Comparison of ENCODE assay signal across 9 mouse cellular contexts in the genomic region with DNA sequence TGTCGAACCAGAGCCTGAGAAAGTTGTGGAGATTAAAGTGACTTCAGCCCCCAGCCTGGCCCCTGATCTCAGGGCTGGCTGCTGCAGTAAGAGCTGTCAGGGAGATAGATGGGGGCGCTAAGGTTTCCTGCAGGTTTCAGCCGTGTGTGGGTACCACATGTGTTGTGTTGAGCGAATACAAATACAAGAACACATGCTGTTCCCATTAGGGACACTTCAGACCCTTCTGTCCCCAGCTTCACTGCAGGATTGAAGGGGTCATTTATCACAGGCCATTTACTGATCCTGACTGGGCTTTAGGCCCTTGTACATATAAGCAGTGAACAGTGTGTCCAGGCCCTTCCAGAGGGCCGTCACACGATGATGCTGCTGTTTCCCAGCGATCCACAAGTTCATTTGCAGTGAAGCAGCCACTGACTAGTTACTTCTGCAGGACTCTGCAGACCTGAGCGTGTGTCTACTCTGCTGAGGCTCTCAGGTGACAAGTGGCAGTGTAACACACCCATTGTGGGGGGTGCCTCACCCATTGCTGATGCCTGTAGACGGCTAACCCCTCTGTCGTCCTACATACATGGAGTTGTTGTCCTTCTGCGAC.
DNase-seq lines count a peak whose midpoint lies in the region; ATAC-seq and TF ChIP-seq lines count a peak whose summit lies in the region.
"Had no signal": no experiment of that assay in that cellular context is flagged by ENCODE, and none has a peak within 500 bp of the region (broad histone marks: within the 10 kb centered on the region; RNA-seq: fewer than 3 reads in every experiment).

No protein-coding gene starts in this region.

- no peaks in the 10 kb centered on the region for H3K36me3 ChIP-seq in kidney, postnatal 0 days (ENCODE audit: insufficient read depth, low read length)
- H3K36me3 ChIP-seq in embryonic facial prominence, embryonic 13.5 days, result no peaks in the 10 kb centered on the region
- no peaks in the 10 kb centered on the region for H3K36me3 ChIP-seq in hindbrain, embryonic 16.5 days (ENCODE audit: control insufficient read depth, insufficient read depth, low read length)
- H3K36me3 ChIP-seq in neural tube, embryonic 12.5 days, result no peaks in the 10 kb centered on the region

- peak overlapping the region; percentile 70 for H3K27ac ChIP-seq in kidney, postnatal 0 days
- H3K27ac ChIP-seq in embryonic facial prominence, embryonic 13.5 days, result peak overlapping the region; percentile 40; the same call in 1 of the 2 replicates
- H3K27ac ChIP-seq in hindbrain, embryonic 16.5 days (ENCODE audit: low read depth, low read length), result peak overlapping the region; percentile 19; the same call in 1 of the 2 replicates
- no peak overlapping the region for H3K27ac ChIP-seq in neural tube, embryonic 12.5 days

- 20% methylated on average over 11 of the region's 11 CpGs for WGBS in kidney, postnatal 0 days
- WGBS in embryonic facial prominence, embryonic 13.5 days, result 33% methylated on average over 11 of the region's 11 CpGs
- WGBS in hindbrain, embryonic 16.5 days, result 37% methylated on average over 11 of the region's 11 CpGs
- 23% methylated on average over 11 of the region's 11 CpGs for WGBS in neural tube, embryonic 12.5 days

- no peak overlapping the region for H3K4me3 ChIP-seq in kidney, postnatal 0 days (replicated peaks; ENCODE audit: low read depth, low read length)
- H3K4me3 ChIP-seq in embryonic facial prominence, embryonic 13.5 days, result no peak overlapping the region
- H3K4me3 ChIP-seq in hindbrain, embryonic 16.5 days (ENCODE audit: low read length), result no peak overlapping the region
- H3K4me3 ChIP-seq in neural tube, embryonic 12.5 days, result no peak overlapping the region

- H3K4me1 ChIP-seq in kidney, postnatal 0 days (replicated peaks; ENCODE audit: insufficient read depth, low read length), result peaks cover 32% of the 10 kb centered on the region
- H3K4me1 ChIP-seq in embryonic facial prominence, embryonic 13.5 days, result peaks cover 54% of the 10 kb centered on the region
- H3K4me1 ChIP-seq in hindbrain, embryonic 16.5 days (ENCODE audit: control insufficient read depth, insufficient read depth, low read depth, low read length), result peaks cover 44% of the 10 kb centered on the region
- H3K4me1 ChIP-seq in neural tube, embryonic 12.5 days, result peaks cover 53% of the 10 kb centered on the region

- H3K9ac ChIP-seq in kidney, postnatal 0 days (ENCODE audit: low read depth, low read length), result no peak overlapping the region
- H3K9ac ChIP-seq in embryonic facial prominence, embryonic 13.5 days, result no peak overlapping the region
- H3K9ac ChIP-seq in hindbrain, embryonic 16.5 days (ENCODE audit: low read depth, low read length), result peak overlapping the region; percentile 32; the same call in 1 of the 2 replicates
- H3K9ac ChIP-seq in neural tube, embryonic 12.5 days, result no peak overlapping the region

- no peaks in the 10 kb centered on the region for H3K9me3 ChIP-seq in kidney, postnatal 0 days (replicated peaks; ENCODE audit: low read length)
- H3K9me3 ChIP-seq in embryonic facial prominence, embryonic 13.5 days, result no peaks in the 10 kb centered on the region
- H3K9me3 ChIP-seq in hindbrain, embryonic 16.5 days (ENCODE audit: control insufficient read depth, low read length), result no peaks in the 10 kb centered on the region
- no peaks in the 10 kb centered on the region for H3K9me3 ChIP-seq in neural tube, embryonic 12.5 days

- no peaks in the 10 kb centered on the region for H3K27me3 ChIP-seq in kidney, postnatal 0 days (ENCODE audit: insufficient read depth, low read length)
- H3K27me3 ChIP-seq in embryonic facial prominence, embryonic 13.5 days, result no peaks in the 10 kb centered on the region
- no peaks in the 10 kb centered on the region for H3K27me3 ChIP-seq in hindbrain, embryonic 16.5 days (replicated peaks; ENCODE audit: control insufficient read depth, insufficient read depth, low read length)
- no peaks in the 10 kb centered on the region for H3K27me3 ChIP-seq in neural tube, embryonic 12.5 days (replicated peaks)

- no peak for ATAC-seq in kidney, postnatal 0 days (replicated peaks; ENCODE audit: low FRiP score, low read depth)
- no peak for ATAC-seq in embryonic facial prominence, embryonic 13.5 days (ENCODE audit: insufficient number of reproducible peaks, insufficient read depth, low FRiP score, low TSS enrichment, low read depth)
- peak; percentile 60 for ATAC-seq in hindbrain, embryonic 16.5 days
- ATAC-seq in neural tube, embryonic 12.5 days (ENCODE audit: low FRiP score, low read depth), result peak; percentile 64
- ATAC-seq: inflammation-experienced regulatory T-cells, adult 6 months had no signal

- no peak overlapping the region for H3K4me2 ChIP-seq in kidney, postnatal 0 days (ENCODE audit: low read length)
- peak overlapping the region; percentile 32; the same call in 1 of the 2 replicates for H3K4me2 ChIP-seq in embryonic facial prominence, embryonic 13.5 days
- H3K4me2 ChIP-seq in hindbrain, embryonic 16.5 days (ENCODE audit: low read length), result no peak overlapping the region
- peak overlapping the region; percentile 14 for H3K4me2 ChIP-seq in neural tube, embryonic 12.5 days (replicated peaks)

- no peak for TF ChIP-seq CTCF in kidney, postnatal 0 days (IDR thresholded peaks at IDR 0.05; ENCODE audit: low read depth)

- DNase-seq in kidney, postnatal 0 days (ENCODE audit: low spot score), result no peak
- DNase-seq in kidney, adult 11 months, result no peak
- no peak for DNase-seq in thymus, postnatal 0 days (ENCODE audit: low spot score)
- DNase-seq in frontal cortex, postnatal 36 days (ENCODE audit: low spot score in 2 of 2), result no peak
- DNase-seq: thymus, postnatal 14 days had no signal

Comparison
In these comparisons a context has a peak if more than half of its experiments do, and no peak if none do; other contexts are left out.
1. ATAC-seq: peak in hindbrain, embryonic 16.5 days (single experiment) and neural tube, embryonic 12.5 days (single experiment); none in kidney, postnatal 0 days (single experiment) and embryonic facial prominence, embryonic 13.5 days (single experiment).
2. H3K4me2 ChIP-seq: peak in embryonic facial prominence, embryonic 13.5 days (single experiment) and neural tube, embryonic 12.5 days (single experiment); none in kidney, postnatal 0 days (single experiment) and hindbrain, embryonic 16.5 days (single experiment).